Mouse (Mus musculus): Measurements from ENCODE around the gene Hipk2.

The Hipk2 gene

GRCm38 (mm10) chr6:38829452-38829851, 46.5 kb downstream of the Hipk2 start:
- DNase-seq (ENCODE audit: low spot score) = no peak

DNA sequence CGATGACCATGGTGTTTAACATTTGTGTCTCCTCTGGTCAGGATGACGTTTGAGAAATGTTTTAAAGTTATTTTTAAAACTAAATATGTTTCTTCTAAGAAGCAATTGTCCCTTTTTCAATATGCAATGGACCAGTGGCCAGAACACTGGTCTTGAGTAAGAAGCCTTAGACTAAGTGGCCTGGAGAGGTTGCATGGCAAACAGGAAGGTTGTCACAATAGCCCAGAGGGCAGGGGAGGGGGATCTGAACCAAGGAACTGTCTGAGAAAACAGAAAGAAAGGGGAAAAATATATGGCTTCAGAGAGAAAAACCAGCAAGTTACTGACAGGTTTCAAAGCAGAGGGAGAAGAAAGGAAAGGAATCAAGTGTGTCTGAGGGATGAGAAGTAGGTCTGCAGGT, 47.8 kb downstream of the Hipk2 start:
- no peak for DNase-seq (ENCODE audit: low spot score)

DNA sequence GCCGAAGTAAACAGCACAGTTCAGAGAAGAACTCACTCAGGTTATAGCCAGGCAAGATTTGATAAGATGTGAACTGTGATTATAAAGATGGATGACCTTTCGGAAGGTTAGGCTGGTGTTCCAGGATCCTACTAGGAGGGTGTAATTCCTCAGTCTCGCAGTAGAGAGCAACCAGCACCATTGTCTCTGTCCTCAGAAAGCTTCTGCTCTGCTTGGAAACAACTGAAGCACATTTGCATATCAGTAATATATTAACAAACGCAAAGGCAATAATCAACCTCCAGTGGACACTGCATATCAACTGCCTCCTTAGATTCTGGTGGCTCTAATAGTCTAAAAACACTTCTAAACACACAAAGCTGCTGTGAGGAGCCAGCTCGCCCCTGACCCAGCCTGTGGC, 48.5 kb downstream of the Hipk2 start:
- DNase-seq (ENCODE audit: low spot score) = no peak

- DNase-seq (ENCODE audit: low spot score) = no peak
Measured at GRCm38 (mm10) chr6:38826857-38827256, 49.1 kb downstream of the Hipk2 start.

DNA sequence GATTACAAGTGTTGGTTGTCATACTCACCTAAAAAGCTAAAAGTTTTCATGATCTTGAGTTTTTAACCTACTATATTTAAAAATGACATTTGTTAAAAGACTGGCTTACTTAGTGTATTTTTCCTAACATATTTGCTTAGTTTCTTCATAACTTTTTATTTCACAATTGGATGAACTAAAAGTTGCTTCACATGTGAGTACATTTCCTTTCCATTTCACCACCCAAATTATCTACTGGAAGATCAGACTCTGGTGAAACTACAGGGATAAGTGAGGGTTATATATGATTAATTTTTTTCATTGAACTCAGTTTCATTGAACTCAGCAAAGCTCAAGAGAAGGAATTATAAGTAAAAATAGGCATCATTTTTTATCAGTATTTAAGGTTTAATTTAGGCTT, 50.1 kb downstream of the Hipk2 start:
- no peak for DNase-seq (ENCODE audit: low spot score)

- DNase-seq (ENCODE audit: low spot score) = no peak
Measured at GRCm38 (mm10) chr6:38823827-38824226, 52.1 kb downstream of the Hipk2 start.

- no peak for DNase-seq (ENCODE audit: low spot score)
Measured at GRCm38 (mm10) chr6:38823164-38823563, 52.8 kb downstream of the Hipk2 start.

DNA sequence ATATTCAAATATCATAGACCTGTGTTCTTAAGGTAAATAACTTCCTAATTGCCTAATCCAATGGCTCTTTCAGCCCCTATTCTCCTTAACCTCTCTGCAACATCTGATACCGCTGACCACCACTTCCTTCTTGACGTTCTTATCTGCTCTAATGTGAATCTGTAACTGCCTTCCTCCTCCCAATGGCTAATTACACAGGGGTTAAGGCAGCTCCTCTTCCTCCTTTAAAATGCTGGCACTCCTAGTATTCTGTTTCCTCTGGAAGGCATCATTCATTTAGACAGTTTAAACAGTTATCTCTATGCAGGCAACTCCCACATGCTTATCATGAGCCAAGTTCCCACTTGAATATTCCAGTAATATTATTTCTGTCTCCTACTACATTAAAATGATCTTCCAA, 54.3 kb downstream of the Hipk2 start:
- DNase-seq (ENCODE audit: low spot score) = no peak

DNA sequence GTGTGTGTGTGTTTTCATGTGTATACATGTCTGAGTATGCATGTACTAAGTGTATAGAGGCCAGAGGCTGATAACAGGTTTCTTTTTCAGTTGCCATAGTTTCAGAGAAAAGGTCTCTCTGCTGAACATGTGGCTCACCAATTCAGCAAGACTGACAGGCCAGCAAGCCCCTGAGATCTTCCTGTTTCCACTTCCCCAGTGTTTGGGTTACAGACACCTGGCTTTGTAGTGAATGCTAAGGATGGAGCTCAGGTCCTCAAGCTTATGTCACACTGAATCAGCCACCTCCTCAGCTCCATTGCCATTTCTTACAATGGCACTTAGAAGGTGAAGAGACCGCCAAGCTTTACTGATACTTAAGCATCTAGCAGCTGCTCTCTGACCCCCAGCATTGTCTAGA, 55.1 kb downstream of the Hipk2 start:
- DNase-seq (ENCODE audit: low spot score) = no peak

DNA sequence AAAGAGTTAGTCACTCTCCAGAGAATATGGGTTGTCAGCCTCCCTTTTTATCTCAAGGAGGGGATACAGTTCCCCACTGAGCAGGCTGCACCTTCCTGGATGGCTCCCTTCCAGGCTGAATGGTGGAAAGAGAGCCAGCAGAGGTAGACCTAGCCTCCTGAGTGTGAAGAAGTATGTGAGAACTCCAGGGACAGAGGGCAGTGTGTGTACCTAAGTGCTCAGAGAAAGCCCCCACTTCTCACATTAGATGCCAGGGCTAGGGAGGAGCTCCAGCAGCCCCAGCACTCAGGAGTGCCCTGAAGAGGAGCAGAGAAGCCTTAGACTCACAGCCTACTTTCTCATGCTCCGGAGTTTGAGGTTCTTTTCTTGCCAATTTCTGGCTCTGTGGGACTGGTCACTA, 59.7 kb downstream of the Hipk2 start:
- no peak for DNase-seq (ENCODE audit: low spot score)

DNA sequence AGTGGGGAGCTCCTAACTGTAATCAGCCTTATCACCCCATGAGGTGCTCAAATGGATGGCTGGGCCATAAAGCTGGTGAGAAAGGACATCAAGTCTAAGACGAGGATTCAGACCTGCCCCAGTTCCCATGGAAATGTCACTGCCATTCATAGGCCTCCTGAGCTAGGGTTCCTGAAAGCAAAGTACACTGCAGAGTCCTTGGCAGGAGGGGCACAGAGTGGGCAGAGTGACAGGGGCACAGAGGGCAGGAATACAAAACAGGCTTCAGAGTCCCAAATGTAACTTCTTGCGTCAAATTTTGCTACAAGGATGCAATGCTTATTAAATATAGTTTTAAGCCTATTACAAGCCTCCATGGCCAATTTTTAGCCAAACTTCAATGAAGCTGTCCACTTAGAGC, 60.4 kb downstream of the Hipk2 start:
- DNase-seq (ENCODE audit: low spot score) = no peak

DNA sequence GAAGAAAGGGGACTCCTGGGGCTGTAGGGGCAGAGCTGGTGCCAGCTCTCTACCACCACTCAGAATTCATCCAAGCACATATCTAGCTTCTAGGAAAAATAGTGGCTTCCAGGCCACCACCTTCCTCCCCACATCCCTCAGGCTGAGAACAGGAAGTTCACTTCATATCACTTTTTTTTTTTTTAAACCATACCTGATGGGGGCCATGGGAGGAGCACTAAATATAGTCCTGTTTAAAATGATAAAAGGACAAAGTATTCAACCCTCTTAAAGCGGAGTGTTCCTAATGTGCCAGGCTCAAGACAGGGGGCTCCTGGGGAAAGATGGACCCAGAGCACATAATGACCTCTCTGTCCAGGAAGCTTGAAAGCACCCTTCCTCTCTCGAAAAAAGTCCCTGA, 61.3 kb downstream of the Hipk2 start:
- DNase-seq (ENCODE audit: low spot score) = no peak

- DNase-seq (ENCODE audit: low spot score) = no peak
Measured at GRCm38 (mm10) chr6:38811459-38812145, 64.4 kb downstream of the Hipk2 start.

DNA sequence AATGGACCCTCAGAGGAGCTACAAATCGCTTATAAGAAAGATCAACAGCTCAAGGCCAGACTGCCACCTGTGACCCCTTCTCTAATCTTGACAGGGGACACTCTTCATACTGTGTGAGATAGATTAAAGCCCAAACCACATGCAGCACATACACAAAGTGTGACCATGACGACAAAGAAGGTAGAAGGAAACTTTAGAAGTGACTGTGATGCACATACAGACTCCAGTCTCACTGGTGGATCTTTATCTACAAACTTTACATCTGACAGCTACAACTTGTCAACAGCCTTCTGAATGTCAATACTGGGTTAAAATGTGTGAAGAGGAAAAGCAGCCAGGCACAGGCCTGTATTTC, 65.9 kb downstream of the Hipk2 start:
- no peak for DNase-seq (ENCODE audit: low spot score)

DNA sequence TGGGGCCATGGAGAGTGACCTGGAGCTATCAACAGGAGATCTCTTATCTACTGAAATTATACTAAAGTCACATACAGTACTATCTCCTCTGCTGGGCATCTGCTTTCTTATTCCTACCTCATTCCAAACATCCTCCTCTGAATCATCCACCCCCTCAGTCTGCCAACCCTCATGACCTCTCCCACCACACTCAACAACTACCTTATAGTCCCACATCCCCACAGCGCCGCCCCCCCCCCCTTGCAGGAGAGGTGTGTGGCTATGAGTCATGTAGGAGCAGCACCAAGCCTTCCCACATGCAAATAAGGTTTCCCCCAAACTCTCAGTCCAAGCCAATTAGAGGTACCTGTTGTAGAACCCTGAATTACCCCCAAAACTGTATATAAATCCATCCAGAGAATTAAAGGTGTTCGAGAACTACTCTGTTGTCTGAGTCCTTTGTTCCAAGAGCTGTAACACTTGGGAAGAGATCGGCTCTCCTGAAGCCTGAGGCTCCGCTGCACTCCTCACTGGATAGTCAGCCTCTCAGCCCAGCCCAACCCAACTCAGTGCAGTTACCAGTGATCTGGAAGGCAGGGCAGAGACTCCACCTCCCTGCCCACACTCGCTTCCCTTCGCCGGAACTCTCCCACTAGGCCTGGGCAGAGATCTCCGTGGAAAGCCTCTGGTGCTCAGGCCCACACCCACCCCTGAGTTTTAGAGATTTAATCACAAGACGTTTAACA, 66.4 kb downstream of the Hipk2 start:
- DNase-seq (ENCODE audit: low spot score) = no peak

- no peak for DNase-seq (ENCODE audit: low spot score)
Measured at GRCm38 (mm10) chr6:38808317-38808716, 67.6 kb downstream of the Hipk2 start.

DNA sequence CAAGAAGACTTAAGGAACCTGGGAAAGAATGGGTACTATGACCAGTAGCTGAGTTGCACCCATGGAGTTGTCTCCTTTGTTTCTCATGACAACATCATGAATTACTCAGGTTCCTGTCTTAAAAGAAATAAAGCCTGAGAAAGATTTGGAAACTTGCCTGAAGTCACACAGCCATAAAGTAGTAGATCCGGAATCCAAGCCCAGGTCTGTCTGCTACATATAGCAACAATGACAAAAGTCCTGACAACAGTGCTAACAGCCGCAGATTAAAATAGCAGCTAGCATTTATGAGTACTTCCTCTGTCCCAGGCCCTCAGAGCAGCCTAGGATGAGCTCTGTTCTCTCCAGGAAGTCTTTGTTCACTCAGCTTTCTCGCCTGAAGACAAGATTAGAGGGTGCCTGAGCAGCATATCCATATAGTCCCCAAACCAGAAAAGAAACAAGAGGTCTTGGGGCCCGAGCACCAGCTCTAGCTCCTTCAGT, 69.0 kb downstream of the Hipk2 start:
- no peak for DNase-seq (ENCODE audit: low spot score)

DNA sequence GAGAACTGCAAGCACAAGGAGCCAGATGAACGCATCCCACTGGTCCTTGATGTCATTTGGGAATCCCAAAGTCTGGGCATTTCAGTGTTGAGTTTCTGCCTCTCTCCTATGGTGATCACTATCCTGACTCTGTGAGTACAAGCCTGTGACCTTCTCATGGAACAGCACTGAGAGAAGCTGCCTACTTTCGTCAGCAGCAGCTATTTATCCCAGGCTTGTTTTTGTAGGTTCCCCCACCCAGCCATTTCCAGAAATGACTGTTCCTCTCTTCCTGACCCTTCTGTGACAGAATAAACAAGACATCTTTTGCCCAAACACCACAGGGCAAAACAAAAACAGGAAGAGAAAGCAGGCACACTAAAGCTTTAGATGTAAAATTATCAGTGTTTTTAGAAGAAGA, 70.4 kb downstream of the Hipk2 start:
- no peak for DNase-seq (ENCODE audit: low spot score)

DNA sequence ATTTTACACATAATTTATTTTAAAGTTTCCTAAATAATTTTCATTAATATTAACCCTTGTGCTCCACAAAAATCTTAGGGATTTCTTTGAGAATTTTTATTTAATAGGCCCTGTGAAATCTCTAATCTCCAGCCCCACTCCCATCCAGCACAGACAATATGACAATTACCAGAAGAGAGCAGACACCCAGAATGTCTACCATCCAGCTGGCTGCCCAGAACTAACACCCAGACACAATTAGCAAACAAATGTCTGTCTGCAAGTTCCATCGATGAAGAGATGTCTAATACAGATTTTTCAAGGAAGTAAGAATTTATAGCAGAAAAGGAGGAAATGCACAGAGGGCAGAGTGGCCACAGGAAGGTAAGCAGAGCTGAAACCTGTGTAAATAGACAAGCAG, 74.7 kb downstream of the Hipk2 start:
- DNase-seq (ENCODE audit: low spot score) = no peak

DNA sequence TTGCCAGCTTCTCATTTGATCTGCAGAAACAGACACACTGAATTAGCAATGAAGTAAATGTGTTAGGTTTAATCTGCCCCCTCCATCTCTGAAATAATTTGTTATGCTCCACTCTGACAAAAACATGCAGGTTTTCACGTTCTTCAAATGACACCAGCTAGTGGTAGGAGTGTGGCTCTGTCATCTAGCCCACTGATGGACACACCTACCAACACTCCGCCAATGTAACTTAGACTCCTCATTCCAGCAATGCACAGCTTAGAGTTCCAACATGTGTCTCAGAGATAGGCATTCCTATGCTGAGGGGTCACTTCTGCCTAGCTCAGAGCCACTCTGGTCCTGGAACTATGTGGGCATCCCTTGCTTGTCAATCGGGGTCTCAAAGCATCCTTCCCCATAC, 78.4 kb downstream of the Hipk2 start:
- DNase-seq (ENCODE audit: low spot score) = no peak

DNA sequence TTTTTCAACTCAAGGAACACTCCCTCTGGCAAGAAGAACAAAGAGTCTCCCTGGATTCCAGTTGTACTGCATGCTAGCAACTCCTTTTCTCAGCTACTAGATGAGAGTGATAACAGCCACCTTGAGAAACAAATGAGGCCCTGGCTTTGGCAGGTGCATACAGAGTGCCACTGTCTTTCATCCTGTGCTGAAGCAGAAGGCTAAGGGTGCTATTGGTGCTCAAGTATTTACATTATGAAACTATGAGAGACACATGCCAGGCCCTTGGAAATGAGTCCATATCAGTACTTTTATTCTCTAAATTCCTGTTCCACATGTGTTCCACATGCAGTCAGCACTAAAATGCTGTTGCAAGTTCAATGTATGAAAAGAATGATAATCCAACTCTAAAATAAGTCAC, 79.0 kb downstream of the Hipk2 start:
- no peak for DNase-seq (ENCODE audit: low spot score)

- DNase-seq (ENCODE audit: low spot score) = no peak
Measured at GRCm38 (mm10) chr6:38796388-38796787, 79.6 kb downstream of the Hipk2 start.

- no peak for DNase-seq (ENCODE audit: low spot score)
Measured at GRCm38 (mm10) chr6:38795096-38795816, 80.7 kb downstream of the Hipk2 start.

All from ovary, adult 18-20 months (tissue).